Mouse (Mus musculus) brain, adult 10 weeks (tissue): Measurements from ENCODE around the gene a. TPM values are rescaled to one million over a fixed set of nuclear protein-coding genes. Genes with fewer than 3 reads are reported as not detected.

ENCODE experiments used
- polyA plus RNA-seq: library from polyadenylated mRNA; stranded (reverse); fragments of 350-450 nt; fragmentation: Illumina TruSeq; extraction: RNeasy Lipid Tissue Mini Kit (QIAGEN cat#74804); gene quantifications from one replicate; pipeline ENCODE4 v1.2.3, GENCODE M21; 2015; ENCODE audit warnings: low read depth, low replicate concordance

The a gene
- not detected for polyA plus RNA-seq

DNA sequence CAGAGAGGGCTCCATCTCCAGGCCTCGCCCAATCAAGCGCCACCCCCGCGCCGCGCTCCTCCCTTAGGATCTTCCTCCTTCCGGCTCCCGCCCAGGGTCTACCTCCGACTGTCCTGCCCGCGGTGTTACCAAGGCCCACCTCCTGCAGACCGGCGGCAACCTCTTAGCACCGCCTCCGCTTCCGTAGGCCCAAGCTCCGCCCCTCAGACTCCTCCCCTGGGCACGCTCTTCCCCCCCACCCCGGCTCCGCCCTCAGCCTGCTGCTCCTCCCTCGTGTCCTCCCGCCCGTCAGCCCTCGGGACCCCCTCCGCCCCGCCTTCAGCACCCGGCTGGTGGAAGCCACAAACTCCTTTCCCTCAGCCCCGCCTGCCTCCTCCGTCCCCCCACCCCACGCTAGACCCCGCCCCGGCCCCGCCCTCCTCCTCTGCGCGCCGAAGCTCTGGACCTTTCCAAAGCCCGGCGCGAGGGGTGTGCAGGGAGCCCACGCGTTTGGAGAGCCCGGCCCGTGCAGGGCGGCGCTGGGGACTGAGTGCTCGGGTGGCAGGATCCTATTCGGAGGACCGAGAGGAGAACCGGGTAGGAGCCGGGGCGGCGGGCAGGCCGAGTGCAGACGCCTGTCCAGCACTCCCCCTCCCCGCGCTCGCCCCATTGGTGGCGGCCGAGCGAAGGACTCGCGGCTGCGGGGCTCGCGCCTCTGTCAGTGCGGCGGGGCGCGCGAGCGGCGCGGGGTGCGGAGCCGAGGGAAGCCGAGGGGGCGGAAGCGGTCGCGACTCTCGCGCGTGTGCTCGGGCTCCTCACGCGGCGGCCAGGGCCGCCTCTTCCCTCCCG lies at the start of gene a, which contains the start of gene Raly:
Gene a, plus strand, starts transcription at position 747 of the 828 bp plus-strand sequence.
Gene Raly, plus strand, starts transcription at position 441 of the 828 bp plus-strand sequence.

DNA sequence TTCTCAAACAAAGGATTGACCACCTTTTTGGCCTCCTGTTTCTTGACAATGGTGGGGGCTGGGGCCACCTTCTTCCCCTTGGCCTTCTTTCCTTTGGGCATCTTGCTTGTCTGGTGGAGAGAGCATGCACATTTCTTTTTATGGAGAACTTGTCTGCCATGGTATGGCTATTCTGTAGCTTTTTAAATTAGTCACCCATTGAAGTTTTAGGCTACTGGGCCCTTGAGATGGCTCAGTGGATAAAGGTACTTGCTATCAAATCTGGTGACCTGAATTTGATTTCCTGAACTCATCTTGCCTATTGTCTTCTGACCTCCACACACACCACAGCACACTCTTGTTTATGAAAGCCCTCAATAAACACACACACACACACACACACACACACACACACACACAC lies 21.3 kb upstream of the a start, which contains the start of gene Gm14214:
Gene Gm14214, minus strand, starts transcription at position 101 of the 400 bp plus-strand sequence.

DNA sequence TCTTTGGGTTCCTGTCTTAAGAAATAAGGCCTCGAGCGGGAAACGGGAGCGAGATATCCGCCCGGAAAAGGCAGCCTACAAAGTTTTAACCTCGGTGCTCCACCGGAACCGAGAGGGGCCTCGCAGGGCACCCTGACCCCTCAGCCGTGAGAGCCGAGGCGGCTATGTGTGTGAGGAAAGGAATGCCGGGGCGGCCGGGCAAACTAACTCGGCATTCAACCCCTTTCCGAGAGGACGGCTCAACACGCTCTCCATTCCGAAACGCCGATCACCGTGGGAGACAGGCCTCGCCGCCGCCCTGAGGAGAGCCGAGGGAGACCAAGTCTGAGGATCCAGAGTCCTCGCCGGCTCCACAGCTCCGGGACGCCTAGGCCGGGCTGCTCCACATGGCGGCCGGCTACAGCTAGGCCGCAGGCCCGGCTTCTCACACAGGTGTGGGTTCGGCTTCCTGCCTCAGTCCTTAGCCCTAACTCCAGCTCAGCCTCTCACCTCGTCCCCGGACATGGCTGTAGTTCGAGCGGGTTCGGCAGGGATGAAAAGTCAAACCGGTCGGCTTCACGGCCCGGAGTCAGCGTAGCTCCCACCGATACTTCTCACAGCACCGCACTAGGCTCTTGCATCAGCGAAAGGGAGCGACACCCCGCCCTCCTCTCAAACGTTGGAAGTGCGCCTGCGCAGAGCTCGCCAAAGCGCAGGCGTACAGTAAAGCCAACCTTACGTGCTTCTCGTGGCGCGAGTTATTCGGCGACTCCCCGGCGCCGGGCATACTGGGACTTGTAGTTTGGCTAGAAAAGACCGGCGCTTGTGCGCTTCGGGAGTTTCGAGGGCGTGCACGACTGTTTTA lies 101.2 kb downstream of the a start, which contains the start of gene Eif2s2:
Gene Eif2s2, minus strand, starts transcription at position 735 of the 844 bp plus-strand sequence.

DNA sequence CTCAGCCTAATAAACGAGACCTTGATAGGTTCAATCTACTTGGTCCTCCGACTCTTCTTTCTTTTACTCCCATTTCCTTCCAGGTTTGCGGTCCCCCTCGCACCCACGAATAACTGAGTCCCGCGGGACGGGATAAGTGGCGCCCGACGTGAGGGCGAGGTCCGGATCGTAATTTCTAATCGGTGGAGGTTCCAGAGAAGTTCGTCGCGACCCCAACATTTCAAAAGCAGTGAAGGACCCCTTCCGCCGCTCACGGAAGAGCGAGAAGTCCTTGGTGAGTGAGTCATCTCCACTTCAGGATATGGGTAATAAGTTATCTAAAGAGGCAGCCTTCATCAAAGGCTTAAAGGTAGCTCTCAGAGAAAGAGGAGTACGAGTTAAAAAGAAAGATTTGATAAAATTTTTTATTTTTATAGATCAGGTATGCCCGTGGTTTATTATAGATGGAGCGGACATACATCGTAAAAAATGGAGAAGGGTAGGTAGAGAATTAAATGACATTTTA lies 227.1 kb downstream of the a start, which contains the start of gene Gm14226:
Gene Gm14226, plus strand, starts transcription at position 16 of the 505 bp plus-strand sequence.

DNA sequence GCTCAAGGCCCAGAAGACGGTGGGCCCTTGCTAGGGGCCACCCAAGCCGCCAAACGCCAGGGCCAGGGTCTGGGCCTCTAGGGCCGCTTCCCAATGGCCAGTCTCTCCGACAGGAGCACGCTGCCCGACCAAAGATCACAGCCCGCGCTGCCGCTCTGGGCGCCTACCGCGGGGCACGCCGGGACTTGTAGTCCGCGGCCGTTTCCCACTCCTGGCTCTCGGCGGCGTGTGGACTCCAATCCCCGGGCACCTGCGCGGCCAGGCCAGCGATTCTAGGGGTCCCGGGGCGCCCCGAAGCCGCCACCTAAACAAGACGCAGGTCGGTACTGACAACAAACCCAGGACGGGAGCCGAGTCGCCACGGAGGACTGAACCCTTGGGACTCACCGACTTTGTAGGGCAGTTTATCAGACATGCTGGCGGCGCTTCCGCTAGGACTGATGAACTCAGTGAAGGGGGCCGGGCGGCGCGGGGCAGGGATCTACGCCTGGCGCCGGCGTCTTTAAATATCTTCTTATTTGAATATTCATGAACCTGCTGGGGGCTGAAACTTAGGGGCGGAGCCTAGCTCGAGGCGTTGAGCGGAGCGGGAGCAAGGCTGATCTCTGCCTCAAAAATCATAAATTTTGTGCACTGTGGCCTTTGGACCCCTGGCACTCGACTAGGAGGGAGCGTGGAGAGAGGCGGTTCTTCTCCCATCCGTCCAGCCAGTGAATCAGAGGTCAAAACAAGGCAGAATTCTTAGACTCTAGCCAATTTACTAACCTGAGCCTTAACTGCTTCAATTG lies 283.0 kb downstream of the a start, which contains the start of gene Ahcy:
Gene Ahcy, minus strand, starts transcription at position 520 of the 788 bp plus-strand sequence.

Other genes starting within 250 kb of the a start
- gene 1700003F12Rik, start 244.3 kb upstream of the a start, polyA plus RNA-seq: not detected
- gene Actl10, start 239.6 kb upstream of the a start, polyA plus RNA-seq: not detected
- 83.4 TPM for gene Necab3, start 232.5 kb upstream of the a start, polyA plus RNA-seq
- 12.2 TPM for gene E2f1, start 221.5 kb upstream of the a start, polyA plus RNA-seq
- 16.4 TPM for gene Pxmp4, start 187.7 kb upstream of the a start, polyA plus RNA-seq
- gene Zfp341, start 178.1 kb upstream of the a start, polyA plus RNA-seq: 6.8 TPM
- not detected for gene 4930519P11Rik, start 178.0 kb upstream of the a start, polyA plus RNA-seq
- gene Chmp4b, start 139.7 kb upstream of the a start, polyA plus RNA-seq: 245 TPM
- not detected for gene Gm14214, start 21.4 kb upstream of the a start, polyA plus RNA-seq
- 128 TPM for gene Raly, start 306 bp upstream of the a start, polyA plus RNA-seq
- gene Eif2s2, start 101.5 kb downstream of the a start, polyA plus RNA-seq: 89.9 TPM
- gene Gm14226, start 226.9 kb downstream of the a start, polyA plus RNA-seq: not detected